13 mouse cellular contexts compared by ENCODE assay signal in genomic region chr9:122078456-122078855, GRCm38 (mm10). TPM values are rescaled to one million over a fixed set of nuclear protein-coding genes. Genes with fewer than 3 reads are reported as not detected.
A peak's percentile ranks its signal among the peaks of the same experiment; 100 is the strongest.
DNase-seq lines count a peak whose midpoint lies in the region; ATAC-seq lines count a peak whose summit lies in the region.
"Had no signal": no experiment of that assay in that cellular context is flagged by ENCODE, and none has a peak within 500 bp of the region (broad histone marks: within the 10 kb centered on the region; RNA-seq: fewer than 3 reads in every experiment).

No protein-coding gene starts in this region.

- no peaks in the 10 kb centered on the region for H3K36me3 ChIP-seq in forebrain, embryonic 14.5 days (ENCODE audit: control insufficient read depth, insufficient read depth, low read length)
- no peaks in the 10 kb centered on the region for H3K36me3 ChIP-seq in forebrain, embryonic 10.5 days (replicated peaks)
- H3K36me3 ChIP-seq in midbrain, embryonic 16.5 days (ENCODE audit: control insufficient read depth, insufficient read depth, low read length): no peaks in the 10 kb centered on the region
- no peaks in the 10 kb centered on the region for H3K36me3 ChIP-seq in midbrain, embryonic 15.5 days (replicated peaks)
- H3K36me3 ChIP-seq: midbrain, embryonic 12.5 days; neural tube, embryonic 13.5 days had no signal

- H3K27me3 ChIP-seq in forebrain, embryonic 14.5 days (replicated peaks; ENCODE audit: control insufficient read depth, insufficient read depth, low read length): no peaks in the 10 kb centered on the region
- H3K27me3 ChIP-seq in forebrain, embryonic 10.5 days (ENCODE audit: poor library complexity, severe bottlenecking): no peaks in the 10 kb centered on the region
- no peaks in the 10 kb centered on the region for H3K27me3 ChIP-seq in midbrain, embryonic 16.5 days (ENCODE audit: control insufficient read depth, insufficient read depth, low read depth, low read length)
- H3K27me3 ChIP-seq in midbrain, embryonic 15.5 days (replicated peaks): no peaks in the 10 kb centered on the region
- H3K27me3 ChIP-seq: midbrain, embryonic 12.5 days; neural tube, embryonic 13.5 days had no signal

- H3K9ac ChIP-seq in forebrain, embryonic 14.5 days (ENCODE audit: low read length): no peak overlapping the region
- H3K9ac ChIP-seq in midbrain, embryonic 16.5 days (ENCODE audit: low read depth, low read length): no peak overlapping the region
- no peak overlapping the region for H3K9ac ChIP-seq in midbrain, embryonic 15.5 days
- H3K9ac ChIP-seq: midbrain, embryonic 12.5 days; neural tube, embryonic 13.5 days had no signal

- 65% methylated on average over 5 of the region's 5 CpGs for WGBS in forebrain, embryonic 14.5 days
- 88% methylated on average over 5 of the region's 5 CpGs for WGBS in forebrain, embryonic 10.5 days
- 70% methylated on average over 5 of the region's 5 CpGs for WGBS in midbrain, embryonic 16.5 days
- WGBS in midbrain, embryonic 15.5 days: 65% methylated on average over 5 of the region's 5 CpGs

- H3K4me2 ChIP-seq in forebrain, embryonic 14.5 days (ENCODE audit: low read length): no peak overlapping the region
- no peak overlapping the region for H3K4me2 ChIP-seq in midbrain, embryonic 16.5 days (ENCODE audit: low read length)
- no peak overlapping the region for H3K4me2 ChIP-seq in midbrain, embryonic 15.5 days
- H3K4me2 ChIP-seq: midbrain, embryonic 12.5 days; neural tube, embryonic 13.5 days had no signal

- H3K27ac ChIP-seq in forebrain, embryonic 14.5 days (ENCODE audit: low read depth, low read length): no peak overlapping the region
- no peak overlapping the region for H3K27ac ChIP-seq in forebrain, embryonic 10.5 days
- no peak overlapping the region for H3K27ac ChIP-seq in midbrain, embryonic 16.5 days (ENCODE audit: low read length)
- H3K27ac ChIP-seq in midbrain, embryonic 15.5 days: no peak overlapping the region
- H3K27ac ChIP-seq: neural tube, embryonic 13.5 days had no signal

- no peaks in the 10 kb centered on the region for H3K9me3 ChIP-seq in forebrain, embryonic 14.5 days (replicated peaks; ENCODE audit: control insufficient read depth, low read length)
- no peaks in the 10 kb centered on the region; the same call in 1 of the 2 replicates for H3K9me3 ChIP-seq in forebrain, embryonic 10.5 days
- no peaks in the 10 kb centered on the region for H3K9me3 ChIP-seq in midbrain, embryonic 16.5 days (replicated peaks; ENCODE audit: control insufficient read depth, low read length, poor library complexity, severe bottlenecking)
- no peaks in the 10 kb centered on the region for H3K9me3 ChIP-seq in midbrain, embryonic 15.5 days
- H3K9me3 ChIP-seq: midbrain, embryonic 12.5 days; neural tube, embryonic 13.5 days had no signal

- H3K4me1 ChIP-seq in forebrain, embryonic 14.5 days (ENCODE audit: control insufficient read depth, insufficient read depth, low read length): no peaks in the 10 kb centered on the region
- peaks cover 10% of the 10 kb centered on the region; the same call in 1 of the 2 replicates for H3K4me1 ChIP-seq in forebrain, embryonic 10.5 days
- H3K4me1 ChIP-seq in midbrain, embryonic 16.5 days (ENCODE audit: control insufficient read depth, insufficient read depth, low read length): no peaks in the 10 kb centered on the region; the same call in 1 of the 2 replicates
- H3K4me1 ChIP-seq in midbrain, embryonic 15.5 days: no peaks in the 10 kb centered on the region
- H3K4me1 ChIP-seq: neural tube, embryonic 13.5 days had no signal

- DNase-seq in forebrain, embryonic 14.5 days (ENCODE audit: low spot score): peak; percentile 50
- DNase-seq in forebrain, embryonic 10.5 days (ENCODE audit: extremely low spot score, low spot score): no peak
- peak; percentile 71 for DNase-seq in heart, postnatal 4 days
- DNase-seq in heart, adult 11 months: no peak
- no peak for DNase-seq in adrenal gland, adult (ENCODE audit: inconsistent age in 2 of 2, low spot score in 1 of 2)
- DNase-seq: liver; lung, postnatal 10 days; thymus, postnatal 14 days had no signal

- H3K4me3 ChIP-seq in forebrain, embryonic 14.5 days (ENCODE audit: low read depth, low read length): no peak overlapping the region
- H3K4me3 ChIP-seq in forebrain, embryonic 10.5 days: no peak overlapping the region
- no peak overlapping the region for H3K4me3 ChIP-seq in midbrain, embryonic 16.5 days (ENCODE audit: low read depth, low read length)
- no peak overlapping the region for H3K4me3 ChIP-seq in midbrain, embryonic 15.5 days
- H3K4me3 ChIP-seq: midbrain, embryonic 12.5 days; neural tube, embryonic 13.5 days had no signal

- ATAC-seq in forebrain, embryonic 14.5 days: no peak
- ATAC-seq in midbrain, embryonic 16.5 days: 0 out of 2 replicates have a peak, but pooled peaks have one; percentile 32
- no peak for ATAC-seq in midbrain, embryonic 15.5 days (replicated peaks)
- ATAC-seq: activated CD4-positive, CD25-positive, alpha-beta regulatory T cell, adult 4 months had no signal

RNA-seq across cellular contexts. Expression of gene Snrk, which starts 38.6 kb away (rescaled TPM):
- 36.9 and 53.2 TPM in 2 replicates for polyA plus RNA-seq in forebrain, embryonic 14.5 days (2014; fragmentation: Nextera tagmentation; extraction: Ambion mirVana)
- 31.8 and 35.4 TPM in 2 replicates for polyA plus RNA-seq in forebrain, embryonic 10.5 days (2016; fragmentation: Nextera tagmentation; extraction: Ambion mirVana)
- total RNA-seq in heart, postnatal 4 days (2021): 10 to 100 TPM; 77.8 to 78.7 TPM
- polyA plus RNA-seq in midbrain, embryonic 16.5 days (2015; fragmentation: Nextera tagmentation; extraction: Ambion mirVana): 93.0 and 95.4 TPM in 2 replicates
- 79.8 and 103 TPM in 2 replicates for polyA plus RNA-seq in midbrain, embryonic 15.5 days (2015; fragmentation: Nextera tagmentation; extraction: Ambion mirVana)

Comparison
In these comparisons a context has a peak if more than half of its experiments do, and no peak if none do; other contexts are left out.
1. DNase-seq: peak in forebrain, embryonic 14.5 days (single experiment) and heart, postnatal 4 days (single experiment); none in forebrain, embryonic 10.5 days (single experiment), heart, adult 11 months (single experiment) and adrenal gland, adult (0 of 2).